Mouse (Mus musculus): Measurements from ENCODE around the gene Ptprg. TPM values are rescaled to one million over a fixed set of nuclear protein-coding genes. Genes with fewer than 3 reads are reported as not detected.
"Not testable (repeated sequence)": the region's sequence is repeated elsewhere in the genome, so short reads cannot be mapped to it uniquely, and the experiment has no call there.

Gene Ptprg
- total RNA-seq, 1 experiment from 2014 or later, result not detected

DNA sequence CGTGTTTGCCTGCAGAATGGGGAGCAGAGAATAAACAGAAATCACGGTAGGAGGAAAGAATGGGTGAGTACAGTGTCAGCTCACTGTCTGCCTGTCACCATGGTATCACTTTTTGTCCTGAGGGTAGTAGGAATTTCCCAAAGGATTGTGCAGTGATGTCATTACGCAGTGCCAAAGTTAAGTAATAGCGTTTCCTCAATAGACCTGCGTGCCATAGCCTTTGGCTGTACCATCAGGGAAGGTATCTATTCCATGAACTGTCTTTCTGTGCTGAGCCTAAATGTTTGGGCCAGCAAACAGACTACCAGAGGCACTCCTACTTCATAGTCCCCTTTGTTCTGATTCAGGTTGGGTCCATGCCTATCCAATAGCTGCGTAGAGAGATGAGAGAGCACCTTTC, 223.2 kb downstream of the Ptprg start:
- ATAC-seq (replicated peaks; ENCODE audit: insufficient number of reproducible peaks, low FRiP score, low TSS enrichment, poor library complexity, severe bottlenecking), result no peak

DNA sequence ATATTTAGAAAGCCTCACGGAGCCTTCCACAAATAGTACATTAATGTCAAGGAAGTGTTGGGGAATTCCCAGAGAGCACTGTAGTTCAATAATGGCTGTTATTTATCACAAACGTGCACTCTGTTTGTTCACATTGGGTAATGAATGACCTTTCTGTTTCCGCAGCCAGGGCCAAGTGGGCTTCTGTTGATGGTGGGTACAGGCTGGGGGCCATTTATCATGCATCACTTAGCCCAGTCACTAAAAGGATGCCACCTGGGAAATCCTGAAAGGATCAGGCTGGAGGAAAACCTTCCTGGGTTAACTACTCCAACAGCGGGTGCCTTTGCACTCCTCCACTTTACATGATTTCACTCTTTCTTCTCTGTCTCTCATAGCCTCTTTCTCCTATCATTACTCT, 237.9 kb downstream of the Ptprg start:
- no peak for ATAC-seq (replicated peaks; ENCODE audit: insufficient number of reproducible peaks, low FRiP score, low TSS enrichment, poor library complexity, severe bottlenecking)

DNA sequence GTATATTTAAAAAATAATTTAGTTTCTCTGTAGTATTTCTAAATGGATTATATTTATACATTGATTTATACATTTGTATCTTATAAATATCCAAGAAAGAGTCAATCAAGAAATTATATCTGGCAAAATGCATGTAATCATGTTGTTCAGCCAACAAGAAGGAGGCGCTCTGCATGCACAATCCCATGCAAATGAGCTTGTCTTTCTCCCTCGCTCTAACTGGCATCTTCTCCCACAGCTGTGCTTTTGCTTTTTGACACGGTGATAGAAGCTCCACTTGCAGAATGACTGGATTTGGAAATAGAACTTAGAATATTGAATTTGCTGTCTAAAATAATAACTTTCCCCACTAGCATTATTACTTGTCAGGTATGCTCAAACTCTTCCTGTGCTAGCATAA, 240.5 kb downstream of the Ptprg start:
- ATAC-seq (replicated peaks; ENCODE audit: insufficient number of reproducible peaks, low FRiP score, low TSS enrichment, poor library complexity, severe bottlenecking), result no peak

DNA sequence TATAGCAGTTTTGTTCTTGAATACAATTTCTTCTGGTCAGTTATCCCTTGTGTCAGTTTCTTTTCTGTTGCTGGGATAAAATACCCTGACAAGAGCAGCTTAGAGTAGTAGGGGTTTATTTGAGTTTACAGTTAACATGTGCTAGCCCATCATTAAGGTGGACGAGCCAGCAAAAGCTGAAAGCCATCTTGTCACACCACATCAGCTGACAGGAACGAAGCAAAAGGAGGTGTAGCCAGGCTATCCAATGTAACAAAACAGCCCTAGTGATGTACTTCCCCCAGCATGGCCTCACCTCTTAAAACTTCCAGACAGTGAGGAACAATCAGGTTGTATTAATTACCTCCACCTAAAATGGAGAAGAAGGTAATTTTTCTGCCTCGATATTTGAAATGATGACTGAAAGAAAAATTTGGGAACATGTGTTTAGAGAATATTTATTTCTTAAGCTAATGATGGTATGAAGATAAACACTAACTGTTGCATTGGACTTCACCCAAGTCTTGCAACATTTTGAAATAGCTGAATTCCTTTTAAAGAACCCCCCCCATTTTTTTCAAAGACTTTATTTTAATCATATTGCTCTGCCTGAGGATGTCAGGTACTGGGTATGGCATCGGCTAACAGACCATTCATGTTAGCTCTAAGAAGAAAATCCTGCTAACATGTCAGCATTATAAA, 249.2 kb downstream of the Ptprg start:
- ATAC-seq (replicated peaks; ENCODE audit: insufficient number of reproducible peaks, low FRiP score, low TSS enrichment, poor library complexity, severe bottlenecking), result no peak

DNA sequence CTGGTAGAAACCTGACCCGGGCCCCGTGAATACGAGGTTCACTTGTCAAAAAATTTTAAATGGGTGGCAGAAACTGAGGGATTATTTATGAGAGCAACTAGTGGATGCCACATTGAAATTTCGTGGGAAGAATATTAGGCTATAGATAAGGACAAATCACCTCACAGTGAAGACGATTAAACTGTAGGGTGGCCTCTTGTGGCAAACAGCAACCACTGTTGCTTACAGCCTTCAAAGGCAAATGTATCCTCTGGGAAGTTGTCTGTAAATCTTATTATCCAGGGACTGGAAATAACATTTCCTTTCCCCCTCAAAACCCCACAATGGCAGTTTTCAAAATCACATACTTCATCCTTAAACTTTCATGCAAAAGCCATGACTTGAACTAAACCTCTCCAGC, 253.3 kb downstream of the Ptprg start:
- ATAC-seq (replicated peaks; ENCODE audit: insufficient number of reproducible peaks, low FRiP score, low TSS enrichment, poor library complexity, severe bottlenecking), result no peak

DNA sequence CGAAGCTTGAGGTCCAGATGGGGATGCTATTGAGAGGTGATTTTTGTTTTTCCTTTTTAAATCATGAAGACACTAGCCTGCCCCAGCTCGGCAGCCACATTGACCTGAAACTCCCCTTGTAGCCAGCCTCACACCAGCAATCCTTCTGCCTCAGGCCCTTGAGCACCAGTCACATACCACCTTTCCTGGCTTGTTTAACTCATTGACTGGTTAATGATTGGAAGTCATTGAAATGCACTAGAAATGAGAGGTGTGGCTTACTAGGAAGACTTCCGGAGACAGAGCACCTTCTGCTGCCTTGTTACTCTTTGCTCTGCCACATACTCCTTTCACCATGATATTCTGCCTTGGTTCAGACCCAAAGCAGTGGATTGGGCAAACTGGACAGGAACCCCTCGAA, 254.1 kb downstream of the Ptprg start:
- ATAC-seq (replicated peaks; ENCODE audit: insufficient number of reproducible peaks, low FRiP score, low TSS enrichment, poor library complexity, severe bottlenecking), result no peak

DNA sequence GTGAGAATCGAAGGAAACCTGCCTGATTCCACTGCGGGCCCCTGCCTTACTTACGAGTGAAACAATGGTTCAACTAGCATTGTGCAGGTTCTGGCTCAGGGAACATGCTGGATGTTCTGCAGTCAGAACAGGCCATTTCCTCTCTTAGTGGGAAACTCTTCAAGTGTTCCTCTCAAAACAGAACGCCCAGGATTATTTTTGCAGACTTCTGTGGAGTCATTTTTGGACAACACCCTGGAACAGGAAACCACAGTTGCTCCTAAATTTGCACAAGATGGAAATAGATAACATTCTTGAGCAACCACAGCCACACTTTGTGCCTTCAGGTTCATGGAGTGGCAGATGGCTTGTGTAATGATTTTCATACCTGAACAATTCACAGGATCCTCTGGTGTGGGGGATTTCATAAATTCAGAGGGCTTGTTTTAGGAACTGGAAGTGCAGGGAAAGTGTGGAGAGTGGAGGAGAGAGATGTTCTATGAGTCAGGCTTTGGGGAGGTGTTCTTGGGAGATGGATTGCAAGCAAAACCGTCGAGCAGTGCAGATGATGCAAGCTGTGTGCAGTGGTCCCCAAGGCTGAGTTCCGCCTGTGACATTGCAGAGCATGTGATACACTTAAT, 257.9 kb downstream of the Ptprg start:
- no peak for ATAC-seq (replicated peaks; ENCODE audit: insufficient number of reproducible peaks, low FRiP score, low TSS enrichment, poor library complexity, severe bottlenecking)

DNA sequence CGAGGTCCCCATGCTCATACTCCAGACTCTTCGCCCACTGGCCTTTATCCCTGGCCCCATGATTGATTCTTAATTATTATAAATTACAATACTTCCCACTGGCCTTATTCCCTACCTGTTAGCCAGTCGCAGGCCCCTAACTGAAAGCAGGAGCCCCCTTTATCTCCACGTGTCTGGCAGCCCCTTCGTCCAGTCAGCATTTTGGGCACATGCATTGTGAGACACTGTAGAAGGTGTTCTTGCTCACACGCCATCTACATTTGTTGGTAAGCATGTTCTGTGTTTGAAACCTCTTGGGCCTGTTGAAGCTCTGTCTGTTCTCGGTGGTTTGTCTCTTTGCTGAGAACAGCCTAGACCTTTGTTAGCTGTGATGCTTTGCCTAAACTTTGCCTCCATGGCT, 259.0 kb downstream of the Ptprg start:
- ATAC-seq (replicated peaks; ENCODE audit: insufficient number of reproducible peaks, low FRiP score, low TSS enrichment, poor library complexity, severe bottlenecking), result no peak

DNA sequence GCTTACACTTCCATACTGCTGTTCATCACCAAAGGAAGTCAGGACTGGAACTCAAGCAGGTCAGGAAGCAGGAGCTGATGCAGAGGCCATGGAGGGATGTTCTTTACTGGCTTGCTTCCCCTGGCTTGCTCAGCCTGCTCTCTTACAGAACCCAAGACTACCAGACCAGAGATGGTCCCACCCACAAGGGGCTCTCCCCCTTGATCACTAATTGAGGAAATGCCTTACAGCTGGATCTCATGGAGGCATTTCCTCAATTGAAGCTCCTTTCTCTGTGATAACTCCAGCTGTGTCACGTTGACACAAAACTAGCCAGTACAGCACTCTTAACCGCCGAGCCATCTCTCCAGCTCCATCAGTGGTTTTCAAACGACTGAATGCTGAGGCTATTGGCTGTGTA, 261.5 kb downstream of the Ptprg start:
- not testable (repeated sequence) for ATAC-seq (replicated peaks; ENCODE audit: insufficient number of reproducible peaks, low FRiP score, low TSS enrichment, poor library complexity, severe bottlenecking)

DNA sequence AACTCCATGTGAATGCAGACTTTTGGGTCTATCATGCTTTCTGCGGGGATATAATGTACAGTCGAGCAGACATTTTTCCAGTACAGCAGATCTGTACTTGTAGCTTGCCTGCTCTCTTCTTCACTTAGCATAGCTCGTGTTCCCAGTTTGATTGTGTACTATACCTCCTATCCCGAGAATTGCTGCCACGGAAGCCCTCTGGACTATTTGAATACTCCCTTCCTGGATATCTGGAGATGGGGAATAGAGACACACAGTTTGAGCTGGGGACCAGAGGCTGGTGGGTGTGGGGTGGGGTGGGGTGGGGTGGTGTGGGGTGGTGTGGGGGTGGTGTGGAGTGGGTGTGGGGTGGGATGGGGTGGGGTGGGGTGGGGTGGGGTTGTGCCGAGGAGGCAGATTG, 263.9 kb downstream of the Ptprg start:
- no peak for ATAC-seq (replicated peaks; ENCODE audit: insufficient number of reproducible peaks, low FRiP score, low TSS enrichment, poor library complexity, severe bottlenecking)

DNA sequence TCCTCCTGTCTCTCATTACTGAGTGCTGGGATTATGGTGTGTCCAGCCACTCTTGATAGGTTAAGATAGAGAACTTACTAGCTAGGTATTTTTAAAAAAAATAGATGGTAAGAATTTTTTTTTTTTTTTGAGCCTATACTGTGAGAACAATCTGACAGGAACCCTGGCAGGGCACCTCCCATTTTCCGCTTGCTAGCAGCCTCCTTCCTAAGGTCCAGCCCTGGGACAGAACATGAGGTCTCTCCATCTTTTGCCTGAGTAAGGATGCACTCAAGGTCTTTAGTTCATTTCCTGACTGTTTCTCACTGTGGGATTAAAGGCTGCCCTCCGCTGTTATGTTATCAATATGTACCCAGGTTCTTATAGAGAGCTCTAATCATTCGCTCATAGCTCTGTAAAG, 264.7 kb downstream of the Ptprg start:
- no peak for ATAC-seq (replicated peaks; ENCODE audit: insufficient number of reproducible peaks, low FRiP score, low TSS enrichment, poor library complexity, severe bottlenecking)

DNA sequence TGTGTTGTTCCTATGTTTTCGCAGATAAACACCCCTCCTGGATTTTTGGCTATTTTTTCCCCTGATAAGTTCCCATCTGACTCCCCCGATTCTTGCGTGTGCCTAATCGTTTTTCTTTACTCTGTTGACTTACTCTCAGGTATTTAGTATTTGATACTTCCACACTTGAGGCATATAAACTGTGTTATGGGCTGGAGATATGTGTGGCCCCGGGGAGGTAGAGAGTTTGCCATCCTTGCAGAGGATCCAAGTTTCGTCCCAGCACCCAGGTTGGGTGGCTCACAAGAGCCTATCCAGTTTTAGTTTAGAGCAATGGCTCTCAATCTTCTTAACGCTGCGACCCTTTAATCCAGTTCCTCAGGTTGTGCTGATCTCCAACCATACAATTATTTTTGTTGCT, 265.4 kb downstream of the Ptprg start:
- ATAC-seq (replicated peaks; ENCODE audit: insufficient number of reproducible peaks, low FRiP score, low TSS enrichment, poor library complexity, severe bottlenecking), result no peak

DNA sequence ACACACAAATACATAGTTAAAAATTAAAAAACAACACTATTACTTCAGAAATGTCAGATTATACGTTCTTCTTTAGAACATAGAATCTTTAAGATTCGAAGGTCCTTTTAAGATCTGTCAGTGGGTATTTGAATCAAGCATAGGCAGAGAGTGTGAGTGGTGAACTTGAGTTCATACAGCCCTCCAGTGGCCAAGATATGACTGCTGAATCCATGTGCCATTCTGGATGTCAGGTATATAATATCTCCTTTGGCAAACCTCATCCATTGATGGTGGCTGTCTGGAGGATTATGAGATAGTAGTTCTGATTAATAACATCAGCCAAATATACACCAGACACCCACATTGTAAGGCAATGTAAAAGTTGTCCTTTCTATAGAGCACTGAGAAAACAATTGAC, 266.0 kb downstream of the Ptprg start:
- ATAC-seq (replicated peaks; ENCODE audit: insufficient number of reproducible peaks, low FRiP score, low TSS enrichment, poor library complexity, severe bottlenecking), result no peak

DNA sequence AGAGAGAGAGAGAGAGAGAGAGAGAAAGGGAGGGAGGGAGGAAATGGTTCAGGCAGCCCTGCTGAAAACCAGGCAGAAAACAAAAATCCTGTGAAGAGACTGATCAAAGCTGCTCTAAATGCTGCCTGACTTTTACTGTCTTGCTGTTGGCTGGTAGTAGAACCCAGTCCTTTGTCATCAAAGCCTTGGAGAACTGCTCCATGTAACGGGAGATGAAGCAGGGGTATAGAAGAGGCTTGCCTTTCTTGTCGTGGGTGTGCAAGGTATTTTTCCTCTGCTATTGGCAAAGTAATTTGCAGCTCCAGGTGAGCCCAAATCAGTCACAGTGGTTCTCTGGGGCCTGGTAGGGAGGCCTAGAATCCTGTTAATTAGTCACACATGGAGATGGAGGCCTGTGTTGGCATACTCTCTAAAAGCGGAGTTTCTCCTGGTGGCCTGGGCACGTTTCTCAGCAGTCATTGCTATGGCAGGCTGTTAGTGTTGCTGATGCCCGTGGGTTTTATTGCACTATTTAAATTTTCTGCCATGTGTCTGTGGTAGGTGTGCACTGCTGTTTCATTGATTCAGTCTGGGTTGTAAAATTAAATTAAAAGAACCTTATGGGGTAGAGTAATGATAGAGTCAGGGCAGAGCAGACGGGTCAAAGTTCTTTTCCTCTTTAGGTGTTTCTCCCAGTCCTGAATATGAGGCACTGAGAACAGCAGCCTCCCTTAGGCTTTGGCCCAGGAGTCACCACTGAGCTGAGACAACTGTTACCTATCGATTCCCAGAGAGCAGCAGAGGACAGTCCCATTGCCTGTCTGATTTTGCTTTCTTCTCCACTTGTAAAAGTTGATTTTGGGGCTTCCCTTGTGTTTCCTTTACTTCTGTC, 269.7 kb downstream of the Ptprg start:
- ATAC-seq (replicated peaks; ENCODE audit: insufficient number of reproducible peaks, low FRiP score, low TSS enrichment, poor library complexity, severe bottlenecking), result no peak

DNA sequence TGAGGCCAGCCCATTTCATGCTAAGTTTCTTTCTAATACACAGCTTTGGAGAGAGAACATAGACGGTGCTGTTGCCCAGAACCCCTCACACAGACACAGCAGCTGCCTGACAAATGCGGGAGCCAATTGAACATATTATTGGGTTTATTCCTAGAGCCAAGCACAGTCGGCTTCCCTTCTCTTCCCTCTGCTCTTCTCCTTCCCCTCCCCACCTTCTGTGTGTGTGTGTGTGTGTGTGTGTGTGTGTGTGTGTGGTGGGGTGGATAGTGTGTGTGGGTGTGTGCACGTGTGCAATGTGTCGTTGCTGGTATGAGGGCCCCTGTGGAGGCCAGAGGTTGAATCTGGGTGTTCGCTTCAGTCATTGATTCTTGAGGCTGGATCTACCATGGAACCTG, 270.4 kb downstream of the Ptprg start:
- no peak for ATAC-seq (replicated peaks; ENCODE audit: insufficient number of reproducible peaks, low FRiP score, low TSS enrichment, poor library complexity, severe bottlenecking)

DNA sequence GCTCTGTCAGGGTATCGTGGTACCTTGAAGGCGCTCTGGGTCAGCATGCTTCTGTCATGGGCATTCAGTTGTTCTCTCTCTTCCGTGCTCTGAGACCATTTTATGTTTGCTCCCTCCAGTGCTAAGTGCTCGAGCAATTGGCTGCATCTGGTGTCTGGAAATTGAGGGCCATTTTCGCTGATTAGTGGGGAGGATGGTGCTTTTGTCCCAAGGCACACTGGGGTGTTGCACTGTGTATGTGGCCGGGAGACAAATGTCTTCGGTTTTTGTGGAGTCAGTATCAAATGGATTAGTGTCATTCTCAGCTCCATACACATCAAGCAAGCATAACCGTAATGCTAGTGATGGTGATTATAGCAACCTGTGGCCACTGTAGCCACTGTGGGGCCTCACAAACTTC, 271.6 kb downstream of the Ptprg start:
- no peak for ATAC-seq (replicated peaks; ENCODE audit: insufficient number of reproducible peaks, low FRiP score, low TSS enrichment, poor library complexity, severe bottlenecking)

DNA sequence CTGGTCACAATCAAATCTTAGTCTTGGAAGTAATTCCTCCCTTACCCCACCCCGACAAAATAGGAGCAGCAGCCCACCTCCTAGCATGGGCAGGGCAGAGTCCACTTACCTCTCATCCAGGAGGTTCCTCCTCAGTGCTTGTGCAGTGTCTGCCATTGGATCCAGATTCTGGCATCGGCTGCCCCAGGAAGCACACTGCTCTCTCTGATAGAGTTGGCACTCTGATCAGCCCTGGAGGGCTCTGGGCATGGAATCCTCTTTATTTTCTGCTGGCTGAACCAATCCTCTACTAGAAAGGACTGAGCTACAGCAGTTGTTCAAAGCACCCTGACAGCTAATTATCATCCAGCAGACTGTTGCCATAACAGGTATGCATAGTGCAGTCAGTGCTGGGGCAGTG, 272.2 kb downstream of the Ptprg start:
- no peak for ATAC-seq (replicated peaks; ENCODE audit: insufficient number of reproducible peaks, low FRiP score, low TSS enrichment, poor library complexity, severe bottlenecking)

DNA sequence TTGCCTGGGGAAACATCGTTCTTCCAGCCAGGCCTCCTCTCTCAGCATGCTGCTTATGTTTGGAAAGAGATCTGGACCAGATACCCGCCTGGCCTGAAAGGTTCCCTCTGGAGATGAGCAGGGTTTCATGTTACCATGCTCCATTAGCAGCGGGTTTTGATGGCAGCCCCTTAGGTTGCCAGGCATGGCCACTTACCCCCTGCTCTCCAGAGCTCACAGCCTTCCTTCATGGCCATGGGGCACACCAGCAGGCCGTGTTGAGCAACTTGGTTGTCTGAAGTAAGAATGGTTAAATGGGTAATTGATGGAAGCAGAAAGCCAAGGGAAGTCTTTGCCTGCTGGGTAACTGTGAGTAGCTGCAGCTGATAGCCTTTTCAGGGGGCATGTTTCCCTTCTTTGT, 274.8 kb downstream of the Ptprg start:
- ATAC-seq (replicated peaks; ENCODE audit: insufficient number of reproducible peaks, low FRiP score, low TSS enrichment, poor library complexity, severe bottlenecking), result no peak

DNA sequence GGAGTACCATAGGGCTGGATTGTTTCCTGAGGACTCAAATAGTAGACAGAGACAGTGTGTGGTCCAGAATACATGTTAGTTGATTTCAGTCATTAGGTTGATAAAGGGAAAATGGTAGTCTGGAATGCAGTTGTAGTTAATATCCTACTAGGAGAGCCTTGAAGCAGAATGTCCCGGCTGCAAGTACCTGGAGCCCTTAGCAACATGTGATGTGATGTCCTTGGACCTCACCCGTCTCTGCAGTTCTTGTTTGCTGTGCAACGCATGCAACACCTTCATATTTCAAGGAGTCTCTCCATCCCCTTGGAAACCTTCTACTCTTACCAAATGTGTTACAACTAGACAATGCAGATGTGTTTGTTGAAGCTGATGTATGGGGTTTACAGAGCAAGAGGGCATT, 280.3 kb downstream of the Ptprg start:
- ATAC-seq (replicated peaks; ENCODE audit: insufficient number of reproducible peaks, low FRiP score, low TSS enrichment, poor library complexity, severe bottlenecking), result no peak
